Mouse (Mus musculus): ENCODE measurements around the gene Olfr1339. TPM values are rescaled to one million over a fixed set of nuclear protein-coding genes. Genes with fewer than 3 reads are reported as not detected.

Olfr1339 gene
- not detected for total RNA-seq (2021)
- long read RNA-seq, experiment 1 = 0 reads
- long read RNA-seq, experiment 2 = 0 reads

GRCm38 (mm10) chr4:118731875-118732274 lies at the start of gene Olfr1339:
Olfr1339 (plus strand) TSS chr4:118732175.
- no peak for DNase-seq

GRCm38 (mm10) chr4:118687086-118687485 lies 44.9 kb upstream of the Olfr1339 start:
- no peak for DNase-seq

- no peak for DNase-seq
These were observed 39.5 kb upstream of the Olfr1339 start, which contains the start of gene Olfr1342 for GRCm38 (mm10) chr4:118692412-118692973. Olfr1342 (minus strand) TSS chr4:118692756.

- no peak for DNase-seq
These were observed 38.2 kb upstream of the Olfr1339 start for GRCm38 (mm10) chr4:118693812-118694211.

- no peak for DNase-seq
These were observed 28.8 kb upstream of the Olfr1339 start, which contains the start of gene Olfr1341 for GRCm38 (mm10) chr4:118703223-118703622. Olfr1341 (plus strand) TSS chr4:118703523.

- no peak for DNase-seq
These were observed 23.9 kb upstream of the Olfr1339 start for GRCm38 (mm10) chr4:118708086-118708485.

GRCm38 (mm10) chr4:118711656-118712055 lies 20.3 kb upstream of the Olfr1339 start:
- DNase-seq = no peak

GRCm38 (mm10) chr4:118719838-118720237 lies 12.1 kb upstream of the Olfr1339 start, which contains the start of gene Olfr1340:
Olfr1340 (plus strand) TSS chr4:118720138.
- DNase-seq = no peak

GRCm38 (mm10) chr4:118721742-118722483 lies 10.1 kb upstream of the Olfr1339 start:
- peak; percentile 44 for DNase-seq

GRCm38 (mm10) chr4:118739574-118739973 lies 7.6 kb downstream of the Olfr1339 start:
- DNase-seq = no peak

- DNase-seq = no peak
These were observed 9.2 kb downstream of the Olfr1339 start for GRCm38 (mm10) chr4:118740988-118741698.

- DNase-seq = no peak
These were observed 9.9 kb downstream of the Olfr1339 start for GRCm38 (mm10) chr4:118741881-118742280.

- no peak for DNase-seq
These were observed 26.7 kb downstream of the Olfr1339 start, which contains the start of gene Olfr1338 for GRCm38 (mm10) chr4:118758637-118759036. Olfr1338 (minus strand) TSS chr4:118758737.

- DNase-seq = no peak
These were observed 50.5 kb downstream of the Olfr1339 start, which contains the start of gene Olfr1337 for GRCm38 (mm10) chr4:118782486-118782885. Olfr1337 (minus strand) TSS chr4:118782586.

Other genes with a start within 250 kb of the Olfr1339 start
- gene Tie1, start 242.1 kb upstream of the Olfr1339 start, total RNA-seq (2021) = 10 to 100 TPM; 67.3 to 74.7 TPM
- gene 2610528J11Rik, start 205.2 kb upstream of the Olfr1339 start, total RNA-seq (2021) = 1 to 10 TPM; 2.6 to 4.0 TPM
- gene Tmem125, start 188.1 kb upstream of the Olfr1339 start, total RNA-seq (2021) = 1 to 10 TPM; 1.3 to 1.6 TPM
- not detected for gene Cfap57, start 111.4 kb upstream of the Olfr1339 start, total RNA-seq (2021)
- 10 to 100 TPM; 70.6 to 71.1 TPM for gene Ebna1bp2, start 111.4 kb upstream of the Olfr1339 start, total RNA-seq (2021)
- not detected for gene Olfr62, start 73.2 kb upstream of the Olfr1339 start, total RNA-seq (2021)
- gene Olfr1342, start 39.4 kb upstream of the Olfr1339 start, total RNA-seq (2021) = not detected
- gene Olfr1341, start 28.7 kb upstream of the Olfr1339 start, total RNA-seq (2021) = not detected
- gene Olfr1340, start 12.0 kb upstream of the Olfr1339 start, total RNA-seq (2021) = not detected
- gene Olfr1338, start 26.6 kb downstream of the Olfr1339 start, total RNA-seq (2021) = not detected
- gene Olfr1337, start 50.4 kb downstream of the Olfr1339 start, total RNA-seq (2021) = not detected
- gene Olfr1335, start 77.8 kb downstream of the Olfr1339 start, total RNA-seq (2021) = not detected
- gene Olfr1333, start 104.1 kb downstream of the Olfr1339 start, total RNA-seq (2021) = not detected
- not detected for gene Olfr1331, start 132.5 kb downstream of the Olfr1339 start, total RNA-seq (2021)
- not detected for gene Olfr1330, start 156.4 kb downstream of the Olfr1339 start, total RNA-seq (2021)
- not detected for gene Olfr1329, start 185.3 kb downstream of the Olfr1339 start, total RNA-seq (2021)
- not detected for gene Olfr1328, start 206.4 kb downstream of the Olfr1339 start, total RNA-seq (2021)
- under 1 TPM in 1 of 2 experiments, not detected in 1; 0.30 TPM for gene Lao1, start 229.4 kb downstream of the Olfr1339 start, total RNA-seq (2021)